Mouse (Mus musculus): ENCODE measurements around the gene Crisp2. TPM values are rescaled to one million over a fixed set of nuclear protein-coding genes. Genes with fewer than 3 reads are reported as not detected.

Crisp2 gene
- total and polyA plus RNA-seq, 2 experiments from 2014 or later, result not detected

DNA sequence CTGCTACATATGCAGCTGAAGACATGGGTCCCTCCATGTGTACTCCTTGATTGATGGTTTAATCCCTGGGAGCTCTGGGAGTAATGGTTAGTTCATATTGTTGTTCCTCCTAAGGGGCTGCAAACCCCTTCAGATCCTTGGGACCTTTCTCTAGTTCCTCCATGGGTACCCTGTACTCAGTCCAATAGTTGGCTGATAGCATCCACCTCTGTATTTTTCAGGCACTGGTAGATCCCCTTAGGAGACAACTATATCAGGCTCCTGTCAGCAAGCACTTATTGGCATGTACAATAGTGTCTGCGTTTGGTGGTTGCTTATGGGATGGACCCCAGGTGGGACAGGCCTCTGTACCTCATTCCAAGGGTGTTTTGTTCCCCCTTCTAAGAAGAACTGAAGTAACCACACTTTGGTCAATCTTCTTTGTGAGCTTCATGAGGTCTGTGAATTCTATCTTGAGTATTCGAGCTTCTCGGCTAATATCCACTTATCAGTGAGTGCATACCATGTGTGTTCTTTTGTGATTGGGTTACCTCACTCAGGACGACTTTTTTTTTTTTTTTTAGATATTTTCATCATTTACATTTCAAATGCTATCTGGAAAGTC, 10.6 kb upstream of the Crisp2 start:
- Histone ChIP-seq H3K4me1 (ENCODE audit: insufficient read depth) (no peaks in the 10 kb centered on the region), H3K9ac (no peak overlapping the region), H3K9me3 (ENCODE audit: low read length) (no peaks in the 10 kb centered on the region), H3K27me3 (ENCODE audit: insufficient read depth, low read length) (no peaks in the 10 kb centered on the region), H3K36me3 (ENCODE audit: insufficient read depth) (no peaks in the 10 kb centered on the region), H3K4me3 (ENCODE audit: low read depth, low read length) (no peak overlapping the region), H3K4me2 (ENCODE audit: low read depth) (no peak overlapping the region), H3K27ac (ENCODE audit: low read depth, low read length) (no peak overlapping the region)
- ATAC-seq (no peak), DNase-seq (no peak)
- TF ChIP-seq CTCF (IDR thresholded peaks at IDR 0.05; ENCODE audit: low read depth), result no peak
- 78% methylated on average over 4 of the region's 4 CpGs for WGBS

DNA sequence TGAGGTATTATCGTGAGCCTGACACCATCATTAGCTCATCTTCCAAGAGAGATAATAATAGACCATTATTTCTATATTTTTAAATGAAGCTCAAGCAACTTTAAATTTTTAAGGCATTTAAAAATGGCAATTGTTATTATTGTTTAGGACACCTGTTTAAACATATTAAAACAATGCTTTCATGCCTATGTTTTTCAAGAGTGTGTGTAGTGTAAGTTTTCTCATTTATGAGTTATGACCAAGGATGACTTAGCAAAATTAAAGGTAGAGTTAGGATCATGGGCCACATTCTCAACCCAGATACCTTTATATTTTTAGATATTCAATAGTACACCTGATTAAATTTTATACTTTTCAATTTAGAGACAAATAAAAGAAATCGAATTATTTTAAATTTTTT, 5.5 kb upstream of the Crisp2 start:
- TF ChIP-seq CTCF (IDR thresholded peaks at IDR 0.05; ENCODE audit: low read depth), result no peak
- WGBS, result 72% methylated on average over 2 of the region's 2 CpGs

GRCm38 (mm10) chr17:40811560-40811959, 4.8 kb upstream of the Crisp2 start:
- Histone ChIP-seq H3K36me3 (ENCODE audit: insufficient read depth) (no peaks in the 10 kb centered on the region), H3K27me3 (ENCODE audit: insufficient read depth, low read length) (no peaks in the 10 kb centered on the region), H3K9me3 (ENCODE audit: low read length) (no peaks in the 10 kb centered on the region), H3K27ac (ENCODE audit: low read depth, low read length) (no peak overlapping the region), H3K4me1 (ENCODE audit: insufficient read depth) (no peaks in the 10 kb centered on the region), H3K4me2 (ENCODE audit: low read depth) (no peak overlapping the region), H3K9ac (no peak overlapping the region), H3K4me3 (ENCODE audit: low read depth, low read length) (no peak overlapping the region)
- no peak for DNase-seq
- WGBS, result 75% methylated on average over 1 of the region's 1 CpGs
- no peak for ATAC-seq
- no peak for TF ChIP-seq CTCF (IDR thresholded peaks at IDR 0.05; ENCODE audit: low read depth)

More for the DNA sequence above, 5.5 kb upstream of the Crisp2 start:
- H3K27me3 ChIP-seq (ENCODE audit: insufficient read depth, low read length), result no peaks in the 10 kb centered on the region
- H3K36me3 ChIP-seq (ENCODE audit: insufficient read depth), result no peaks in the 10 kb centered on the region
- no peak for ATAC-seq
- no peak overlapping the region for H3K4me2 ChIP-seq (ENCODE audit: low read depth)
- H3K9me3 ChIP-seq (ENCODE audit: low read length), result no peaks in the 10 kb centered on the region
- DNase-seq, result no peak
- no peak overlapping the region for H3K27ac ChIP-seq (ENCODE audit: low read depth, low read length)
- H3K9ac ChIP-seq, result no peak overlapping the region
- no peaks in the 10 kb centered on the region for H3K4me1 ChIP-seq (ENCODE audit: insufficient read depth)
- no peak overlapping the region for H3K4me3 ChIP-seq (ENCODE audit: low read depth, low read length)

DNA sequence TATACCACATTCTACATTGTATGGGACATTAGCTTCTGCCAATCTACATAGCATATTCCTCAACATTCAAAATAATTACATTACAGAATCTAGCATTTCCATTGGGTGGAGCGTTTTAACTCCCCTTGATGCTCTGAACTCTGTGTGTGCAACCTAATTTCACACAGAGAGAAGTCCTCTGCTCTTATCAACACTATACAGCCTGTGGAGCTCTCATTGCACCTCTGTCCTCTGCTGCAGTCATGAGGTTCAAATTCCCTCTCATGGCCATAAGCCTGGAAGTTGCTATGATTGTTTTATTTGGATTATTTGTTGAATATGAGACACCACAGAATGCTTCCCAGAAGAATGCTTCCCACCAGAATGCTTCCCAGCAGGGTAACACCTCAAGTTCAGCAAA, 4.1 kb upstream of the Crisp2 start, which contains the start of gene Rhag:
Gene Rhag (plus strand): TSS at position 193 of the 400 bp plus-strand sequence.
- WGBS, result 79% methylated on average over 1 of the region's 1 CpGs
- ATAC-seq (no peak), DNase-seq (no peak)
- Histone ChIP-seq H3K9me3 (ENCODE audit: low read length) (no peaks in the 10 kb centered on the region), H3K9ac (no peak within 1 kb of the TSS), H3K4me3 (ENCODE audit: low read depth, low read length) (no peak within 1 kb of the TSS), H3K36me3 (ENCODE audit: insufficient read depth) (no peaks in the 10 kb centered on the region), H3K27me3 (ENCODE audit: insufficient read depth, low read length) (no peaks in the 10 kb centered on the region), H3K4me2 (ENCODE audit: low read depth) (no peak within 1 kb of the TSS), H3K4me1 (ENCODE audit: insufficient read depth) (no peaks in the 10 kb centered on the region), H3K27ac (ENCODE audit: low read depth, low read length) (no peak within 1 kb of the TSS)
- TF ChIP-seq CTCF (IDR thresholded peaks at IDR 0.05; ENCODE audit: low read depth), result no peak

DNA sequence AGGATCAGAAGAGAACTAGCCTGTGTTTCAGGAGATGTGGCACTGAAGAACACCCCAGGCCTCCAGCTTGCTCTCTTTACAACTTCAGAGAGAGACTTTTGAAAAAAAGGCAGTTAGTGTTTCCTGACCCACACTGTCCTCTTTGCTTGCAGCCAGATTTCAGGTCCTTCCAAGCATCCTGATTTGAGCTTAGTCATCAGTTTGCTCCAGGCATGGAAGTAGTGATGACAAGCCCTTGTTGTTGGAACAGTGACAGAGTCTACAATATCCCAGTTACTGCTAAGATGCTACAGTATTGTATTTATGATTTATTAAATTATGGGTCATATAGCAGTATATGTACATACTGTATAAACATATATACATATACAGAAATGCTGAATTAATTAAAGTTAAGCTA, 1.3 kb upstream of the Crisp2 start:
- Histone ChIP-seq H3K27me3 (ENCODE audit: insufficient read depth, low read length) (no peaks in the 10 kb centered on the region), H3K27ac (ENCODE audit: low read depth, low read length) (no peak overlapping the region), H3K4me1 (ENCODE audit: insufficient read depth) (no peaks in the 10 kb centered on the region), H3K4me3 (ENCODE audit: low read depth, low read length) (no peak overlapping the region), H3K4me2 (ENCODE audit: low read depth) (no peak overlapping the region), H3K36me3 (ENCODE audit: insufficient read depth) (no peaks in the 10 kb centered on the region), H3K9ac (no peak overlapping the region), H3K9me3 (ENCODE audit: low read length) (no peaks in the 10 kb centered on the region)
- TF ChIP-seq CTCF (IDR thresholded peaks at IDR 0.05; ENCODE audit: low read depth), result no peak
- ATAC-seq (no peak), DNase-seq (no peak)

- ATAC-seq (no peak), DNase-seq (no peak)
- Histone ChIP-seq H3K4me1 (ENCODE audit: insufficient read depth) (no peaks in the 10 kb centered on the region), H3K27ac (ENCODE audit: low read depth, low read length) (no peak overlapping the region), H3K36me3 (ENCODE audit: insufficient read depth) (no peaks in the 10 kb centered on the region), H3K4me3 (ENCODE audit: low read depth, low read length) (no peak overlapping the region), H3K9me3 (ENCODE audit: low read length) (no peaks in the 10 kb centered on the region), H3K27me3 (ENCODE audit: insufficient read depth, low read length) (no peaks in the 10 kb centered on the region), H3K9ac (no peak overlapping the region), H3K4me2 (ENCODE audit: low read depth) (no peak overlapping the region)
- 77% methylated on average over 3 of the region's 3 CpGs for WGBS
- TF ChIP-seq CTCF (IDR thresholded peaks at IDR 0.05; ENCODE audit: low read depth), result no peak
Observed at GRCm38 (mm10) chr17:40806550-40806949, 253 bp downstream of the Crisp2 start.

GRCm38 (mm10) chr17:40802707-40803340, 4.0 kb downstream of the Crisp2 start:
- ATAC-seq (no peak), DNase-seq (no peak)
- H3K4me2 ChIP-seq (ENCODE audit: low read depth), result no peak overlapping the region
- no peak overlapping the region for H3K4me3 ChIP-seq (ENCODE audit: low read depth, low read length)
- no peaks in the 10 kb centered on the region for H3K36me3 ChIP-seq (ENCODE audit: insufficient read depth)
- WGBS, result 89% methylated on average over 3 of the region's 3 CpGs
- no peaks in the 10 kb centered on the region for H3K9me3 ChIP-seq (ENCODE audit: low read length)
- no peak overlapping the region for H3K9ac ChIP-seq
- H3K27me3 ChIP-seq (ENCODE audit: insufficient read depth, low read length), result no peaks in the 10 kb centered on the region
- H3K4me1 ChIP-seq (ENCODE audit: insufficient read depth), result no peaks in the 10 kb centered on the region
- no peak for TF ChIP-seq CTCF (IDR thresholded peaks at IDR 0.05; ENCODE audit: low read depth)
- no peak overlapping the region for H3K27ac ChIP-seq (ENCODE audit: low read depth, low read length)
